Mouse (Mus musculus): ENCODE data around the gene Fhod1. TPM values are rescaled to one million over a fixed set of nuclear protein-coding genes. Genes with fewer than 3 reads are reported as not detected.
A peak's percentile ranks its signal among the peaks of the same experiment; 100 is the strongest.

The Fhod1 gene
- polyA plus RNA-seq, 1 experiment, result 114 TPM

DNA sequence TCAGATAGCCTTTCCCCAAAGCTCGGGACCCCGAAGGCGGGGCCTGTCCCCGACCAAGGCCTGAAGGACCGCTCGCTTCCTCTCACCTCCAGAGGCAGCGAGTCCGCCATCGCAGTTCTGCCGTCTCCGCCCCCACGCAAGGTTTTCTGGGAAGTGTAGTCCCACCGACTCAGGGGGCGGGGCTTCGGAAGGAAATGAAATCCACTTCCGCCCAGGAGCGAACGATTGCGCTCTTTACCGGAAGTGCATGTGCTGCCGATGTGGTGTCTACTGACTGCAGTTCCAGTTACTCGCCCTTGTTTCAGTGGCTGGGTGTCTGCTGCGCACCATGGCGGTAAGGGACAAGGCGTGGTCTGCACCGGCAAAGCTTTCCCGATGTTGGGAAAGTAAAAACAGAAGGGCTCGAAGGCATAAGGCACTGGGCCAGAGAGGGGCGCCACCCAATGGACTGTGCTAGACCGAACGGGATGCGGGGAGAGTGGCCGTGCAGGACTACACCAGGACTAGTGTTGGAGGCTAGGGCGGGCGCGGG, 21.5 kb downstream of the Fhod1 start, which contains the start of the genes Lrrc29 and Tmem208:
Lrrc29 (minus strand) TSS at position 138 of the 532 bp plus-strand sequence.
Tmem208 (plus strand) TSS at position 214 of the 532 bp plus-strand sequence.
- 0 out of 2 replicates have a peak, but pooled peaks have one; percentile 17 for TF ChIP-seq CTCF (IDR thresholded peaks at IDR 0.05; ENCODE audit: insufficient read depth, low read length)
- peak; percentile 94 for TF ChIP-seq POLR2A (IDR thresholded peaks at IDR 0.05; ENCODE audit: borderline replicate concordance, extremely low read depth, low read depth, low read length)
- H3K4me3 ChIP-seq (replicated peaks; ENCODE audit: extremely low read depth, low read depth, low read length), result peak within 1 kb of the TSS; percentile 91
- under 1% methylated on average over 36 of the region's 36 CpGs for WGBS
- H3K4me1 ChIP-seq (ENCODE audit: control insufficient read depth, insufficient read depth, low read length), result peaks cover 5% of the 10 kb centered on the region
- peak; percentile 97 for DNase-seq

DNA sequence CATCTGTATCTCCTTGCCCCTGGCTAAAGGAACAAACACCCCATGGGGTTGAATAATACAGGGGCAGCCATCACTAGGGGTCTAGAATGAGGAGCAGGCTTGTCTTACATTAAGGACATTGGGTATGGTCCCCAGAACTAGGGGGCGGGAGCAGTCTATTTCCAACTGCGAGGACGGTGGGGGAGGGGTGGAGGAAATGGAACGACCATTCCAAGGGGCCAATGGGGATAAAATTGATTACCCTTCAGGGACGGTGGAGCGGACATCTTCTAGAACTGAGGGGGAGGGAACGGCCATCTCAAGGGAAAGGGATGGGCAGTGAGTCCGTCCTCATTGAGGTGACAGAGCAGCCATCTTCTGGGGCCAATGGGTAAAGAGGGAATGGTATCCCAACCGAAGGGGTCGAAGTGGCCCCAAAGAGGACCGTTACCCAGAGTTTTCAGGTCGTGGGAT, 22.1 kb downstream of the Fhod1 start:
- WGBS, result under 1% methylated on average over 12 of the region's 12 CpGs
- Histone ChIP-seq H3K4me3 (replicated peaks; ENCODE audit: extremely low read depth, low read depth, low read length) (peak overlapping the region; percentile 63), H3K4me1 (ENCODE audit: control insufficient read depth, insufficient read depth, low read length) (peaks cover 5% of the 10 kb centered on the region)
- no peak for DNase-seq
- no peak for TF ChIP-seq POLR2A (IDR thresholded peaks at IDR 0.05; ENCODE audit: borderline replicate concordance, extremely low read depth, low read depth, low read length)
- no peak for TF ChIP-seq CTCF (IDR thresholded peaks at IDR 0.05; ENCODE audit: insufficient read depth, low read length)

DNA sequence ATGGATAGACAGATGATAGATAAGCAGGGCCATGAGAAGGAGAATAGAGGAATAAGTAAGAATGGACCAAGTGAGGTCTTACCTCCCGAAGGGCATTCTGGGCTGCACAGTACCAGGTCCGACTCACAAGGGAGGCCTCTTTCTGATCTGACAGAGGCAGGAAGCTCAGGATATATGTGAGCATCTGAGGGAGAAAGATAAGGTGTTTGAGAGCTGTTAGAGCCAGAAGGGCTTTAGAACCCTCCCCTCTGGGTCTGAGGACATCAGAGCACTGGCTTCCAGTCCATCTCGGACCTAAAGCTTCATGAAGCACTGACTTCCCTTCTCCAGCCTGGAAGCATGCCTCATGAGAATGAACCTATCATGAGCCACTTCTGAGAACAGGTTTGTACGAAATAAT, 24.6 kb downstream of the Fhod1 start:
- 73% methylated on average over 4 of the region's 4 CpGs for WGBS
- TF ChIP-seq POLR2A (IDR thresholded peaks at IDR 0.05; ENCODE audit: borderline replicate concordance, extremely low read depth, low read depth, low read length) (no peak), CTCF (IDR thresholded peaks at IDR 0.05; ENCODE audit: insufficient read depth, low read length) (no peak)

DNA sequence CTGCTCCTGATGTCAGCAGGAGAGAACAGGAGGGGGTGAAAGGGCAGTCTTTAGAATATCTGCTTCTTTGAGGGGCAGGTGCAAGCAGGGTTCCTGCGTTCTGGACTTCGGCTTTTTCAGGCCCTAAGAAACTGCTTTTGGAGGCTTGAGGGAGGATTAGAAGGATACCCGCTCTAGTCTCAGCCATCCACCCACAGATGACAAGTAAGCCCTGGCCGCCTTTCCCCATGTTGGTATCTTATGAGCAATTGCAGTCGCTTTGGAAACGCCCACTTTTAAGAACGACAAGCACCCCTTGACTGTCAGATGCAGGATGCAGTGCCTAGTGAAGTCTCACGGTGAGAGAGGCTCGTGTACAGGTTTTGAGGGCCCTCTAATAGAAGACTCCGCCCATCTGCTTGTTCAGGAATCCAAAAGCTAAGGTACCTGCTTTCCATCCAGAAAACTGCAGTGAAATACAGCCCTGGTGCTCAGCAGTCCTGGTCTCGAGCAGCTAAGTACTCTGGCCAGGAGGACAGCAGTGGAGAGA, 29.0 kb downstream of the Fhod1 start:
- TF ChIP-seq POLR2A (IDR thresholded peaks at IDR 0.05; ENCODE audit: borderline replicate concordance, extremely low read depth, low read depth, low read length), result no peak
- TF ChIP-seq CTCF (IDR thresholded peaks at IDR 0.05; ENCODE audit: insufficient read depth, low read length), result no peak
- WGBS, result 77% methylated on average over 11 of the region's 11 CpGs
- DNase-seq, result peak; percentile 45
- Histone ChIP-seq H3K4me1 (ENCODE audit: control insufficient read depth, insufficient read depth, low read length) (peaks cover 4% of the 10 kb centered on the region; the same call in 1 of the 2 replicates), H3K4me3 (replicated peaks; ENCODE audit: extremely low read depth, low read depth, low read length) (no peak overlapping the region)

More for the DNA sequence above, 24.6 kb downstream of the Fhod1 start:
- Histone ChIP-seq H3K4me1 (ENCODE audit: control insufficient read depth, insufficient read depth, low read length) (peaks cover 5% of the 10 kb centered on the region), H3K4me3 (replicated peaks; ENCODE audit: extremely low read depth, low read depth, low read length) (no peak overlapping the region)
- no peak for DNase-seq

DNA sequence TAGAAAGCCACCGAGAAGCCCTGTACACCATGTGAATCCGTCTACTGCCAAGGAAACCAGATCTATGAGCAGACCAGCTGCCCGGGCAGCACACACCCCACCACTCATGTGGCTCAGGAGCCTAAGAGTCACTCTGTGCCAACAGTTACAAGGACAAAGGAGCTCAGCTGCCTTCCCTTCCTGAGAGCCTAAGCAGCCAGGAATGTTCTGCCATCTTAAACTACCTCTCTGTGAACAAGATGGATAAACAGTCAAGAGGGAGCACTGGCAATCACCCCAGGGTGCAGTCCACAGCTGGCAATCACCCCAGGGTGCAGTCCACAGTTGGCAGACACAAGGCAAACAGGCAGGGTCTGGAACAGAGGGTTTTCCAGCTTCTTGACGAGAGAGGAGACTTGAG, 29.8 kb downstream of the Fhod1 start:
- 54% methylated on average over 4 of the region's 4 CpGs for WGBS
- peaks cover 4% of the 10 kb centered on the region; the same call in 1 of the 2 replicates for H3K4me1 ChIP-seq (ENCODE audit: control insufficient read depth, insufficient read depth, low read length)
- DNase-seq, result peak; percentile 72
- no peak overlapping the region for H3K4me3 ChIP-seq (replicated peaks; ENCODE audit: extremely low read depth, low read depth, low read length)
- peak; percentile 26; the same call in 1 of the 2 replicates for TF ChIP-seq POLR2A (IDR thresholded peaks at IDR 0.05; ENCODE audit: borderline replicate concordance, extremely low read depth, low read depth, low read length)
- no peak for TF ChIP-seq CTCF (IDR thresholded peaks at IDR 0.05; ENCODE audit: insufficient read depth, low read length)

DNA sequence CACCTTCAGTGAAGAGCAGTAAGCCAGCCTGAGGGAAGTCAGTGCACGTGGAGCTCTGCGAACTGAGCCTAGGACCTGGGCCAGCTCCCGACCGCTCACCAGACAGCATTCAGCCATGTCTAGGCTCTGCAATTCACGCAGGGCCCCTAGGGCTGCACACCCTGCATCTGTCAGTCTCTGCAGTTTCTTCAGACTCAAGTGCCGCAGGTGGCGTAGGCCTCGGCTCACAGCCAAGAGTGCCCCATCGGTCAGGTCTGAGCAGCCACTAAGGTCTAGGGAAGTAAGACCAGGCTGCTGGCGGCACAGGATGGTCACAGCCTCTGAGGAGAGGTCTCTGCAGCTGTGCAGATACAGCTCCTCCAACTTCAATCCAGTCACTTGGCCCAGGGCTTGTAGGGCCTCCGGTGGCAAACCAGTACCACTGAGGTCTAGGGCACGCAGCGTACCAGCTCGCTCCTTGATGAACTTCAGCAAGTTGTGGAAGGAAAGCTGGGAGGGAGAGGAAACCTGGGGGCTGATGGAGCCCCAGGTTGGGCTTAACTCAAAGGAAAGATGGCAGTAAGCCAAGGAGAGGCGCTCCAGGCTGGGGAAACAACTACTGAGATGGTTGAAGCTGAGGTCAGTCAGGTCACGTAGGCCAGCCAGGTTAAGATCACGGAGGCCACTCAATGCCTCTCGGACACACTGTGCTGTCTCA, 32.5 kb downstream of the Fhod1 start:
- no peak for DNase-seq
- H3K4me1 ChIP-seq (ENCODE audit: control insufficient read depth, insufficient read depth, low read length), result peaks cover 4% of the 10 kb centered on the region; the same call in 1 of the 2 replicates
- no peak for TF ChIP-seq POLR2A (IDR thresholded peaks at IDR 0.05; ENCODE audit: borderline replicate concordance, extremely low read depth, low read depth, low read length)
- TF ChIP-seq CTCF (IDR thresholded peaks at IDR 0.05; ENCODE audit: insufficient read depth, low read length), result no peak
- H3K4me3 ChIP-seq (replicated peaks; ENCODE audit: extremely low read depth, low read depth, low read length), result no peak overlapping the region
- 79% methylated on average over 18 of the region's 18 CpGs for WGBS

DNA sequence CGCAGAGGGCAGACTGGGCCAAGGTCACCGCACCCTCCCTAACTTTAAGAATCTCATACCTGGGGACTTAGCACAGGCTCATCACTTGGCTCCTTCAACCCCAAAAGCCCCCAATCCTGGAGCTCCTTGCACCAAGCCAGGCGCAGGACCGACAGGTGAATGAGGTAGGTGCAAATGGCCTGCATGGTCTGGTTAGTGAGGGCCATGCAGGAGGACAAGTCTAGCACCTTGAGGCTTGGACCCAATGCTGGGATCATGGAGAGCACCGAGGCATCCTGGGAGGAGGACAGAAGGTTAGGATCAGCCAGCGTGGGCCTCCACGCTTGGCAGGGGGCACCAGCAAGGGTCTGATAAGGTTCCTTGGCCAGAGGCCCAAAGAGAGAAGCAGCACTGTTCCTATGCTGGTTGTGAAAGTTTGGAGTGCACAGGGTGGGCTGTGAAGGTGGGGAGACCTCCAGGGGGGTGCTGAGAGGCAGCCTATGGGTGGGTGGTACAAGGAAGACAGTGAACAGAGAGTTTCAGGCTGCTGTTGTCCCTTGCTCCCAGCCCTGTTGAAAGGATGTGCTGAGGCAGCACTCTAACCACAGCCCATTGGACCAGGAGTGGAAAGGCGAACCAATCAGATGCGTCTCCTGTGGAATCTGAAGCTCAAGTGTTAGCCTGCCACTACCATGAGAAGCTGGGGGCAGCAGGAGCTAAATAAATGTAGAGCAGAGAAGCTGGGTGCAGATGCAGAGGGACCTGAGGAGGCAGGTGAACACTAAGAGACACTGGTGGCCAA, 33.9 kb downstream of the Fhod1 start:
- whole genome bisulfite sequencing, result 81% methylated on average over 9 of the region's 9 CpGs
- DNase-seq, result no peak
- Histone ChIP-seq H3K4me1 (ENCODE audit: control insufficient read depth, insufficient read depth, low read length) (peaks cover 4% of the 10 kb centered on the region; the same call in 1 of the 2 replicates), H3K4me3 (replicated peaks; ENCODE audit: extremely low read depth, low read depth, low read length) (no peak overlapping the region)
- TF ChIP-seq POLR2A (IDR thresholded peaks at IDR 0.05; ENCODE audit: borderline replicate concordance, extremely low read depth, low read depth, low read length) (no peak), CTCF (IDR thresholded peaks at IDR 0.05; ENCODE audit: insufficient read depth, low read length) (no peak)

DNA sequence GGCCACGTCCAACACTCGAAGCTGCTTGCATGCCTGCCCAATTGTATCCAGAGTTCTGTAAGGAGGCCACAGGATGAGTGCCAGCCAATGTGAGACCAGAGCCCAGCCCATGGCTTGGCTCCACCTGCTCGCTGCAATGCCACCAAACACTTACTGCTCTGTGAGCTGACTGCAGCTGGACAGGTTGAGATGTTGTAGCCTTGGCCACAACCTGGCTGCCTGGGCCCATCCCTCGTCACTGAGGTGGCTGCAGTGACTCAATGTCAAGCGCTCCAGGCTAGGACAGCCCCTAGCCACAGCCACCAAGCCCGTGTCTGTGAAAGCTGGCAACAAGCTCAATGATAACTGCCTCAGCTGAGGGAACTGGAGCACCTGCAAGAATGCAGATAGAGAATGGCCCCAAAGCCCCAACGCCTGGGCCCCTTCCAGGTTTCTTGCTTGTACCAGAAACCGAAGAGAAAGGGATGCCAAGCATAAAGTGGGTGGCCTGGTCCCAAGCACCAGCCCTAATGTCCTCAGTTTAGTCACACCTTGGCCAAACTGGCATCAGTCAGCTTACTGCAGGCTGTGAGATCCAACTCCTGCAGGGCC, 34.8 kb downstream of the Fhod1 start:
- Histone ChIP-seq H3K4me3 (replicated peaks; ENCODE audit: extremely low read depth, low read depth, low read length) (no peak overlapping the region), H3K4me1 (ENCODE audit: control insufficient read depth, insufficient read depth, low read length) (peaks cover 4% of the 10 kb centered on the region; the same call in 1 of the 2 replicates)
- 77% methylated on average over 8 of the region's 8 CpGs for WGBS
- TF ChIP-seq CTCF (IDR thresholded peaks at IDR 0.05; ENCODE audit: insufficient read depth, low read length) (no peak), POLR2A (IDR thresholded peaks at IDR 0.05; ENCODE audit: borderline replicate concordance, extremely low read depth, low read depth, low read length) (no peak)
- DNase-seq, result no peak

DNA sequence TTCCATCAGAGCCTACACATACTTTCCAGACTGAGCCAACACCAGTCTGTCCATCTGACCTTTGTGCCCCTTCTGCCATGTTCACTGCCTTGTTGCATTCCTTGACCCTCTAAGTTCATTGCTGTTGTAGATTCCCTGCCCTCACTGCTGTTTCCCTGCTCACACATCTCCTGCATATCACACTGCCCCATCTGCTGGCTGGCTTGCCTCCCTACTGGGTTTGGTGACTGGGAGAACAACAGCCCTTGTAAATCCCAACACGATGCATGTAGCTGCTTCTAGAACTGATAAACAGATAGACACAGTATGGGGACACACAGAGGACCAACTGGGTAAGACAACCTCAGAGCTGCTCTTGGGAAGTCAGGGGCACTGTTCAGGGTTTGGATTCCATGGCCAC, 36.0 kb downstream of the Fhod1 start:
- WGBS, result 83% methylated on average over 1 of the region's 1 CpGs
- Histone ChIP-seq H3K4me1 (ENCODE audit: control insufficient read depth, insufficient read depth, low read length) (peaks cover 4% of the 10 kb centered on the region; the same call in 1 of the 2 replicates), H3K4me3 (replicated peaks; ENCODE audit: extremely low read depth, low read depth, low read length) (no peak overlapping the region)
- TF ChIP-seq POLR2A (IDR thresholded peaks at IDR 0.05; ENCODE audit: borderline replicate concordance, extremely low read depth, low read depth, low read length) (no peak), CTCF (IDR thresholded peaks at IDR 0.05; ENCODE audit: insufficient read depth, low read length) (no peak)
- no peak for DNase-seq

Data from lung, adult 2 months (tissue).